Mouse (Mus musculus): ENCODE results near the gene Gm14743. TPM values are rescaled to one million over a fixed set of nuclear protein-coding genes. Genes with fewer than 3 reads are reported as not detected.
"Not testable (repeated sequence)": the region's sequence is repeated elsewhere in the genome, so short reads cannot be mapped to it uniquely, and the experiment has no call there.

Gene Gm14743
- polyA plus RNA-seq (2017; shearing (Covaris generic)), result not detected

DNA sequence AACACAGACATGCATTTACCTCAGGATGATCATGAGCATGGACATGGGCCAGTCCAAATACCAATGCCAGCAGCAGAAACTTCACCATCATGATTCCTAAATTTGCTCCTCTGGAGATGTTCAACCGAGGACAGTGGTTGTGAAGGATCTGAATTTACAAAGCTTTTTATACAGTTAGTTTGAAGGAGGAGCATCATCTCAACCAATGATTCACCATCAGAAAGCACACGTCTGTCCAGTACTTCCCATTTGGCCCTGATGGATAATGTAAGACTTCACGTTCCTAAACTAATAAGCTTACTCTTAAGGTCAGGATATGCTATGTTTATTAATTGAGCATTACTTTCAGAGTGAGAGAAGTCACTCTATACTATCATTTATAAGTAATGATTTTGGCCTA, at the start of gene Gm14743:
Gene Gm14743, minus strand, starts transcription at position 101 of the 400 bp plus-strand sequence.
- ATAC-seq, result not testable (repeated sequence)

DNA sequence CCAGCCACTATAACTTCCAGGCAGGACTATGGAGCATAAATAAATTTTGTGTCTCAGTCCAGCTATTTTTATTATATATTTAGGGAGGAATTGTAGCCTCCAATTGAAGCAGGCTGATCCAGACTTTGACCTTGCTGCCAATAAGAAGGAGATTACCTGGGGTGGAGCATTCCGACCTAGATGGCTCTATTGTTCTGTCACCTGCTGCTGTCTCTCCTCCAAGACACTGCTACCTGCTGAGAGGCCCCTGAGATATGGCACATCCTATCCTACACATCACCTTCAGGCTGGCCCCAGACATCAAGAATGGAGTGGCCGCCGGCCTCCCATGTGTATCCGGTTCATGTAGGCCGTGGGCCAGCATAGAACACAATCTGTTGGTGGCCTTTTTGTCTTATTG, 42.9 kb downstream of the Gm14743 start:
- ATAC-seq, result no peak

DNA sequence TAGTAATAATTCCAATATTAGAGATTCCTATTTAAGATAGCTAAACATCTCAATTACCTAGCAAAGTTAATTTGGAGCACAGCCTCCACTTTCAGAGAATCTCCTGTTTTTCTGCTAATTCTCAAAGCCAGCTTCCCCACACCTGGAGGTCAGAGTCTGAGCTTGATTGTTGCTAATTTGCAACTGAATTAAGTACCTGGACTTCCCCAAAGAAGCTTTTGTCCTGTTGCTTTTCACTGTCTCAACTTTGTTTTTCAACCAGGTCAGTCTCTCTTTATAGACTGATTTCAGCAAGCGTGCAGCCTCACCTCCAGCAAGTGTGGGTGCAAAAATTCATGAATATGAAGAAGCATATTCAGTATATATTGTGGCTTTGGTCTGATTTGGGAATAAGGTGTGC, 43.5 kb downstream of the Gm14743 start:
- not testable (repeated sequence) for ATAC-seq

Other genes with a start within 250 kb of the Gm14743 start
- not detected for gene Obp1a, start 154.5 kb downstream of the Gm14743 start, polyA plus RNA-seq (2017; shearing (Covaris generic))
- not detected for gene Gm5938, start 120.5 kb downstream of the Gm14743 start, polyA plus RNA-seq (2017; shearing (Covaris generic))
- gene Obp1b, start 59.1 kb downstream of the Gm14743 start, polyA plus RNA-seq (2017; shearing (Covaris generic)), result not detected
- not detected for gene 4930480E11Rik, start 123.7 kb upstream of the Gm14743 start, polyA plus RNA-seq (2017; shearing (Covaris generic))

All from activated CD4-positive, CD25-positive, alpha-beta regulatory T cell, adult 4 months (primary cell).